Mouse (Mus musculus) hindbrain, embryonic 11.5 days (tissue): ENCODE data around the gene Pfdn6. TPM values are rescaled to one million over a fixed set of nuclear protein-coding genes. Genes with fewer than 3 reads are reported as not detected.

ENCODE experiments used
- ATAC-seq: fragments of 200-750 bp; cut with Nextera tagmentation; 2 replicates; pipeline ENCODE4 v1.8.0; 2017; ENCODE audit warnings: mild to moderate bottlenecking, moderate TSS enrichment, moderate library complexity; ENCODE audit not compliant: low FRiP score
- DNase-seq: peaks from one replicate; pipeline ENCODE4 v3.0.0-alpha.2; 2015; ENCODE audit warnings: low spot score
- H3K27ac ChIP-seq: fragments of 300-500 bp; sonication (generic); 2 replicates; pipeline ENCODE4 v1.5.1; 2014; ENCODE audit warnings: mild to moderate bottlenecking, low read depth, low read length
- H3K27me3 ChIP-seq: fragments of 300-500 bp; sonication (generic); 2 replicates; pipeline ENCODE4 v1.6.1; 2014; ENCODE audit warnings: mild to moderate bottlenecking, low read length, moderate library complexity, mixed read lengths; ENCODE audit not compliant: control insufficient read depth, insufficient read depth
- H3K36me3 ChIP-seq: fragments of 300-500 bp; sonication (generic); 2 replicates; pipeline ENCODE4 v1.6.1; 2014; ENCODE audit warnings: mild to moderate bottlenecking, low read length, moderate library complexity, mixed read lengths; ENCODE audit not compliant: control insufficient read depth, insufficient read depth
- H3K4me1 ChIP-seq: fragments of 300-500 bp; sonication (generic); replicated peaks from 2 replicates; pipeline ENCODE4 v1.6.1; 2014; ENCODE audit warnings: low read length, mixed read lengths; ENCODE audit not compliant: control insufficient read depth, insufficient read depth
- H3K4me2 ChIP-seq: fragments of 300-500 bp; sonication (generic); replicated peaks from 2 replicates; pipeline ENCODE4 v1.6.1; 2014; ENCODE audit warnings: mild to moderate bottlenecking, low read depth, low read length
- H3K4me3 ChIP-seq: fragments of 300-500 bp; sonication (generic); 2 replicates; pipeline ENCODE4 v1.5.1; 2014; ENCODE audit warnings: low read depth, low read length
- H3K9ac ChIP-seq: fragments of 300-500 bp; sonication (generic); 2 replicates; pipeline ENCODE4 v1.6.1; 2014; ENCODE audit warnings: low read depth, low read length
- H3K9me3 ChIP-seq: fragments of 300-500 bp; sonication (generic); 2 replicates; pipeline ENCODE4 v1.6.1; 2016; ENCODE audit warnings: low read length; ENCODE audit not compliant: control insufficient read depth
- WGBS: fragments of 180-500 bp; shearing (Covaris S2); extraction: QIAGEN DNeasy Blood & Tissue Kit; methylation state at CpG from one replicate; pipeline ENCODE4 v1.1.7; 2014; 5-methylcytosine and 5-hydroxymethylcytosine counted together
- polyA plus RNA-seq: library from polyadenylated mRNA; unstranded; fragments of >200 nt; fragmentation: Nextera tagmentation; extraction: Ambion mirVana; gene quantifications from 2 replicates; pipeline ENCODE4 v1.2.1, GENCODE M21; 2014

Gene Pfdn6
- polyA plus RNA-seq, 1 experiment from 2014 or later, result 201 TPM

DNA sequence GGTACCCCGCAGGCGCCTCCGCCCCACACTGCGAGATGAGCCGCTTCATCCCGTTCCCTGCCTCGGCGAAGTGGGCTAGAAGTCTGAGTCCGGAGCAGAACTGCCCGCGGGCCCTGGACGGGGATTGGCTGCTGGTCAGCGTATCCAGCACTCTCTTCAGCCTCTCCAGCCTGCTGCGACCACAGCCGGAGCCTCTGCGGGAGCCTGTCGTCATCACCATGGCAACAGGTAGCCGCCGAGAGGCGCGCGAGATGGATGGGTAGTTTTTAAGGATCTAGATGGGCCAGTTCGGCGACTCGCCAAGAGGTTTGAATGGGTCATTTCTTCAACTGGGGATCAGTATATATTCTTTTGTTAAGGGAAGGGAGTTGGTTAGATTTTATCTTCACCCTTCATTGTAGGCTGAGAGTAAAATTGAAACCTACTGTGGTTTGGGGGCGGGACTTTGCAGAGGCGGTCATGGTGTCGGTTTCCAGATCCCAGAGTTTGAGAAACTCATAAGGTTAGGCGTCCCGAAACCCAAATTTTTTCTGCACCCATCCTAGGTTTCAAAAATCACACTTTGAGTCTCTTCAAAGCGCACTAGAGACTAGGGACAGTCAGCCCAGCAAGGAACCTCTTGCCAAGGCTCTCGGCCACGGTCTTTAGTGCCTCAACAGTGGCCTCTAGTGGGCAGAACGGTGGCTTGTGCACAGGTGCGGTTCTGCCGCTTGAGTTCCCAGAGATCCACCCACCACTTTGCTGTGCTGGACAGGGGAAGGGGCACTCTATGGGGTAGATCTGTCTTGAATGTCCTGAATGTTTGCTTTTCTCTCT is 19.7 kb downstream of the Pfdn6 start:
- Histone ChIP-seq H3K27ac (0 out of 2 replicates have a peak overlapping the region, but pooled peaks have one; percentile 30), H3K4me3 (peak overlapping the region; percentile 49), H3K4me2 (peak overlapping the region; percentile 86), H3K4me1 (peaks cover 20% of the 10 kb centered on the region), H3K27me3 (no peaks in the 10 kb centered on the region), H3K9ac (peak overlapping the region; percentile 67), H3K36me3 (no peaks in the 10 kb centered on the region), H3K9me3 (no peaks in the 10 kb centered on the region)
- ATAC-seq (peak; percentile 61), DNase-seq (peak; percentile 89)
- WGBS, result under 1% methylated on average over 36 of the region's 36 CpGs

DNA sequence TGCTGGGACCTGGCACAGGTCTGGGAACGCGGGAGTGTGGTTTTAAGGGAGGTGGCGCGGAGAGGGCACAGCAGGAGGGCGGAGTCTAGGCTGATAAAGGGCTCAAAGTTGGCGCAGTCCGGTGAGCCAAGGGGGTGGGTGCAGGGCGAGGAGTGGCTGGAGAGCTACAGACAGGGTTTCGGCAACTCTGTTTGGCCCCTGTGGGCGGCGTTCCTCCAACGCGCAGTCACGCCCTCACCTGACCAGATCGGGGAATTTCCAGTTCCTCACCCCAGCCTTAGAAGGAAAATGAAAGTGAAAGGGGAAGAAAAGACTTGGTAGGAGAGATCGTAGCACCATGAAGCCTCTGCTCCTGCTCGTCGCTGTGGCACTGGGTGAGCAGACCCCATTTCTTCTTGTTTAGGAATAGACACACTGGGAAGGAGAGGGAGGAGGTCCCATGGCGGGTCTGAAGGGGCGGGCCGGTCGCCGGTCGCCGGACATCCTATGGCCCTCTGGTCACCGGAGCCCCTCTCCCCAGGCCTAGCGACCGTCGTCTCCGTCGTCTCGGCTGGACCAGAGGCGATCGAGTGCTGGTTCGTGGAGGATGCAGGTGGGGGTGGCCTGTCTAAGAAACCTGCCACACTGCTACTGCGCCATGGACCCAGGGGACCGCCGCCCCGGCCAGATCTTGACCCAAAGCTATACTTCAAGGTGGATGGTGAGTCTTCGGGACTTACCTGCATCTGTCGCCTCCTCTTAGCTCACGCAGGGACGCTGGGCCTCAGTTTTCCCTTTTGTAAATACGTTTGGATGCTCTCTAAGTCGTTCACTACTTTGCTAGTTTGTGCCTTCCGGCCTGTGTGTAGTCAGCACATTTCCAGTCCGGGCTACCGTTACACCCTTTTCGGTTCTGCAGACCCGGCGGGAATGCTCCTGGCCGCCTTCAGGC is 20.5 kb downstream of the Pfdn6 start:
- peak overlapping the region; percentile 86 for H3K4me2 ChIP-seq
- H3K4me3 ChIP-seq, result peak overlapping the region; percentile 49
- peak overlapping the region; percentile 67 for H3K9ac ChIP-seq
- WGBS, result under 1% methylated on average over 51 of the region's 52 CpGs
- H3K9me3 ChIP-seq, result no peaks in the 10 kb centered on the region
- H3K36me3 ChIP-seq, result no peaks in the 10 kb centered on the region
- ATAC-seq (no peak), DNase-seq (peak; percentile 46)
- 0 out of 2 replicates have a peak overlapping the region, but pooled peaks have one; percentile 20 for H3K27ac ChIP-seq
- no peaks in the 10 kb centered on the region for H3K27me3 ChIP-seq
- H3K4me1 ChIP-seq, result peaks cover 20% of the 10 kb centered on the region

DNA sequence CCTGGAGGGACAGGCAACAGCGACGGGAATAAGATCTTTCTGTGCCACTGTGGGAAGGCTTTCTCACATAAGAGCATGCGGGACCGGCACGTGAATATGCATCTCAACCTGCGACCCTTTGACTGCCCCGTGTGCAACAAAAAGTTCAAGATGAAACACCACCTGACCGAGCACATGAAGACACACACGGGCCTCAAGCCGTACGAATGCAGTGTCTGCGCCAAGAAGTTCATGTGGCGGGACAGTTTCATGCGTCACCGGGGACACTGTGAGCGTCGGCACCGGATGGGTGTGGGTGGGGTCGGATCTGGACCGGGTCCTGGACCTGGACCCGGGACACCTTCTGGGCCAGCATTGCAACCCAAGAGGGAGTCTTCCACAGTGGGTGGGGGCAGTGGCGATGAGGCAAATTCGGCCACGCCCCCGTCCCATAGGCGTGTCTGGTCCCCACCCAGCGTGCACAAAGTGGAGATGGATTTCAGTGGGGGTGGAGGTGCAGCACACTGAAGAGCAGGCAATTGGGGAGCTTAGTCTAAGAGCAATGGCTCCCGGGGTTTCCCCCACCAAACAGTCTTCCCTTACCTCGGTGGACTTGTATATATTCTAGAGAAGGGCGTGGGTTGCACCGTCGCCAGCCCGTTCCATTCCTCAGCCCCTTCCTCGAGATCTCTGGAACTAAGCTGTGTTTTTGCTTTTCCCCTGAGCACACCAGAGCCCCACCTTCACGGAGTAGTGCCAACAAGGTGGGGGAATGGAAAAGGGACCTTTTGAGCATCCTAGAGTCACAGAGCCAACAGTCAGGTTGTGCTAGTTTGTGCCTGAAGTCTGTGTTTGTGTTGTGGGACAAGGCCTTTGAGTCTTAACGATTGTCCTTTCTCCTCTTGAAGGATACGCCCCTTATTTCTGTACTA is 21.6 kb downstream of the Pfdn6 start:
- no peak for DNase-seq

DNA sequence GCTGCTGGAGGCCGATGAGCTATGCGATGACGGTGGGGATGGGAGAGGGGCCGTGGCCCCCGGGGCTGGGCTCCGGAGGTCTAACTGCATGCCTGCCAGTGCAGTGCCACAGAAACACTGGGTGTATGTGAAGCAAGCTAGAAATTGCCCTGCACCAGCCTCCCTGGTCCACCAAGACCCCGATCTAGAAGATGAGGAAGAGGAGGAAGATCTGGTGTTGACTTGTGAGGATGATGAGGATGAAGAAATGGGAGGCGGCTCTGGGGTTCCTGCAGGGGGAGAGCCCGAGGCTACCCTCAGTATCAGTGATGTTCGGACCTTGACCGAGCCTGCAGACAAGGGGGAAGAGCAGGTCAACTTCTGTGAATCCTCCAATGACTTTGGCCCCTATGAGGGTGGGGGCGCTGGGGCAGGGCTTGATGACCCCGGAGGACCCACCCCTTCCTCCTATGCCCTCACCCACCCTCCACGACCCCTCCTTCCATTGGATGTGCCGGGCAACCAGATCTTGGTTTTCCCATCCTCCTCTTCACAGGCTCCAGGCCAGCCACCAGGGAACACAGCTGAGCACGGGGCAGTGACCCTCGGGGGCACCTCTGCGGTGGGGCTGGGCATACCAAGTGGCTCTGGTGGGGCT is 22.4 kb downstream of the Pfdn6 start:
- peaks cover 20% of the 10 kb centered on the region for H3K4me1 ChIP-seq
- H3K36me3 ChIP-seq, result peaks cover 10% of the 10 kb centered on the region
- no peak overlapping the region for H3K27ac ChIP-seq
- H3K4me3 ChIP-seq, result no peak overlapping the region
- ATAC-seq, result no peak
- no peak overlapping the region for H3K4me2 ChIP-seq
- H3K9ac ChIP-seq, result no peak overlapping the region
- DNase-seq, result no peak
- 82% methylated on average over 18 of the region's 18 CpGs for WGBS
- no peaks in the 10 kb centered on the region for H3K27me3 ChIP-seq
- no peaks in the 10 kb centered on the region for H3K9me3 ChIP-seq

More for the DNA sequence above, 21.6 kb downstream of the Pfdn6 start:
- H3K9ac ChIP-seq, result no peak overlapping the region
- H3K36me3 ChIP-seq, result peaks cover 6% of the 10 kb centered on the region
- H3K9me3 ChIP-seq, result no peaks in the 10 kb centered on the region
- no peak for ATAC-seq
- peak overlapping the region; percentile 86 for H3K4me2 ChIP-seq
- H3K27ac ChIP-seq, result 0 out of 2 replicates have a peak overlapping the region, but pooled peaks have one; percentile 17
- H3K27me3 ChIP-seq, result no peaks in the 10 kb centered on the region
- peaks cover 20% of the 10 kb centered on the region for H3K4me1 ChIP-seq
- peak overlapping the region; percentile 49; the same call in 1 of the 2 replicates for H3K4me3 ChIP-seq
- 64% methylated on average over 37 of the region's 37 CpGs for WGBS

DNA sequence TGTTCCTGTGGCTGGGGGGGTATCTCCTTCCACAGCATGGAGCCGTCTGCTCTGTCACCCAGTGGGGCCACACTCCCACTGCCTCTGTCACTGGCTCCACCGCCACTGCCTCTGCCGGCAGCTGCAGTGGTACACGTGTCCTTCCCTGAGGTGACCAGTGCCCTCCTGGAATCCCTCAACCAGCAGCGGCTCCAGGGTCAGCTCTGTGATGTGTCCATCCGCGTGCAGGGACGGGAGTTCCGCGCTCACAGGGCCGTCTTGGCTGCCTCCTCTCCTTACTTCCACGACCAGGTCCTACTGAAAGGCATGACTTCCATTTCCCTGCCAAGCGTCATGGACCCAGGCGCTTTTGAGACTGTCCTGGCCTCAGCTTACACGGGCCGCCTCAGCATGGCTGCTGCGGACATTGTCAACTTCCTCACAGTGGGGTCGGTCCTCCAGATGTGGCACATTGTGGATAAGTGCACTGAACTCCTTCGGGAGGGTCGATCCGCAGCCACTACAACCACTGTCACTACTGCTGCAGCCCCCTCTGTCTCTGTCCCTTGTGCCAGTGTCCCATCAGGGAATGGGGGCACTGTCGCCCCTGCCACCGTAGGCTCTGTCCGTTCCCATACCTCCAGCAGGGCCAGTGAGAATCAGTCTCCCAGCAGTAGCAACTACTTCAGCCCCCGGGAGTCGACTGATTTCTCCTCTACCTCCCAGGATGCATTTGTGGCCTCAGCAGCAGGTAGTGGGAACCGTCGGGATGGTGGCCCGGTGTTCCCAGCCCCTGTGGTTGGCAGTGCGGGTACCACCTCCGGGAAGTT is 23.1 kb downstream of the Pfdn6 start:
- Histone ChIP-seq H3K36me3 (peaks cover 15% of the 10 kb centered on the region), H3K9ac (no peak overlapping the region), H3K4me2 (peak overlapping the region; percentile 59), H3K9me3 (no peaks in the 10 kb centered on the region), H3K4me1 (peaks cover 20% of the 10 kb centered on the region), H3K27me3 (no peaks in the 10 kb centered on the region), H3K27ac (no peak overlapping the region), H3K4me3 (peak overlapping the region; percentile 64; the same call in 1 of the 2 replicates)
- ATAC-seq (no peak), DNase-seq (no peak)
- 73% methylated on average over 31 of the region's 31 CpGs for WGBS

DNA sequence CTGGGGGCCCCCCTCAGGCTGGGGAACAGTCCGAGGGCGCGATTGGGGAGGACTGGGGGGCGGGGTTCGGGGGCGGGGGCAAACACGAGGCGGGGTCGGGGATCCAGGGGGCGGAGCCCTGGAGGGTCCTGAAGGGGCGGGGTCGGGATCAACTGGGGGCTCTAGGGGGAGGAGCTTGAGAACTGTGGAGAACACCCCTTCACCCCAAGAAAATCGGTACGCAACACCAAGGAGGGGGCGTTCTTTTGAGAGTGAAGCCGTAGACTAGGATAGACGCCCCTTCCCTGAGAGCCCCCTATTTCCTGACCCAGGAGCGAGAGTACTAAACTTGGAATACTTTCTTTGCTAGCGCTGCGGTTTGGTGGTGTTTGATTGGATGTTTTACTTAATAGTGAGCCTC is 23.8 kb downstream of the Pfdn6 start:
- no peaks in the 10 kb centered on the region for H3K27me3 ChIP-seq
- H3K27ac ChIP-seq, result peak overlapping the region; percentile 78
- DNase-seq (peak; percentile 80), ATAC-seq (peak; percentile 41)
- peak overlapping the region; percentile 59 for H3K4me2 ChIP-seq
- H3K4me1 ChIP-seq, result peaks cover 20% of the 10 kb centered on the region
- peaks cover 17% of the 10 kb centered on the region for H3K36me3 ChIP-seq
- H3K9me3 ChIP-seq, result no peaks in the 10 kb centered on the region
- peak overlapping the region; percentile 59 for H3K9ac ChIP-seq
- peak overlapping the region; percentile 64 for H3K4me3 ChIP-seq
- 2% methylated on average over 17 of the region's 20 CpGs for WGBS

DNA sequence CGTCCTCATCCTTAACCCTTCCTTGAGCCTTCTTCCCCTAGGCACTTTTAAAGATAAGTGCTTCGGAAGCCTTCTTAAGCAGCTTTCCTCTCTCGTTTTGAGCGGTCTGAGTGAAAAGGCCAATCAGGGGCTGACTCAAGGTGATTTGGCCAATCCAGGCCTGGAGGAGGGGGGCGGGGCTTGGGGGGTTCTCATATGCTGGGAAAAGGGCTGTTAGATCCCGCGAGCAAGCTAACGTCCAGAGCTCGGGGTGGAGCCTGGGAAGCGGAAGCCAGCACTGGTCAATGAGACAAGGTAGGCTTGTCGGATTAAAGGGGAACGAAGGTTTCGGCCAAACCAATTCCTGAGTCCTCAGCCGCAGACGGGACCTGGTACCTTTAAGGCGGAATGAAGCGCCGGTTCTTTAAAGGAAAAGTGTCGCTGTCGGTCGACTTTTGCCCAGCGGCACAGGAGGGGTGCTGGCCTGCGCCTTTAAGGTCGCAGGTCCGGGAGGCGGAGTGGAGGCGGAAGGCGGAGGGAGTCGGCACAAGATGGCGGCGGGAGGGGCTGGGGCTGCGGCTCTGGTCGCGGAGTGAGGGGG is 24.4 kb downstream of the Pfdn6 start, which contains the start of the genes Tapbp and Zbtb22:
Gene Tapbp, plus strand, starts transcription at position 229 of the 580 bp plus-strand sequence.
Gene Zbtb22, plus strand, starts transcription at position 234 of the 580 bp plus-strand sequence.
- Histone ChIP-seq H3K9ac (peak within 1 kb of the TSS; percentile 59), H3K27ac (peak within 1 kb of the TSS; percentile 78), H3K4me1 (peaks cover 17% of the 10 kb centered on the region), H3K36me3 (peaks cover 17% of the 10 kb centered on the region), H3K9me3 (no peaks in the 10 kb centered on the region), H3K4me3 (peak within 1 kb of the TSS; percentile 64), H3K4me2 (peak within 1 kb of the TSS; percentile 59), H3K27me3 (no peaks in the 10 kb centered on the region)
- DNase-seq (peak; percentile 97), ATAC-seq (peak; percentile 91)
- WGBS, result 1% methylated on average over 33 of the region's 34 CpGs
